Mouse (Mus musculus) liver, embryonic 16.5 days (tissue): Measurements from ENCODE around the gene Ifnl3. TPM values are rescaled to one million over a fixed set of nuclear protein-coding genes. Genes with fewer than 3 reads are reported as not detected.

Experiments
- ATAC-seq: fragments of 200-750 bp; cut with Nextera tagmentation; 2 replicates; pipeline ENCODE4 v1.8.0; 2017; ENCODE audit warnings: low read depth, mild to moderate bottlenecking, moderate number of reproducible peaks, moderate library complexity
- H3K27ac ChIP-seq: fragments of 300-500 bp; sonication (generic); 2 replicates; pipeline ENCODE4 v1.5.1; 2014; ENCODE audit warnings: mild to moderate bottlenecking, low read length
- H3K27me3 ChIP-seq: fragments of 300-500 bp; sonication (generic); 2 replicates; pipeline ENCODE4 v1.6.1; 2014; ENCODE audit warnings: low read depth, low read length, mixed read lengths; ENCODE audit not compliant: control insufficient read depth, insufficient read depth
- H3K36me3 ChIP-seq: fragments of 300-500 bp; sonication (generic); 2 replicates; pipeline ENCODE4 v1.6.1; 2014; ENCODE audit warnings: mild to moderate bottlenecking; ENCODE audit not compliant: control insufficient read depth, insufficient read depth
- H3K4me1 ChIP-seq: fragments of 300-500 bp; sonication (generic); 2 replicates; pipeline ENCODE4 v1.6.1; 2014; ENCODE audit warnings: low read depth, low read length, mixed read lengths; ENCODE audit not compliant: control insufficient read depth
- H3K4me2 ChIP-seq: fragments of 300-500 bp; sonication (generic); 2 replicates; pipeline ENCODE4 v1.6.1; 2014; ENCODE audit warnings: low read depth, low read length, mixed read lengths
- H3K4me3 ChIP-seq: fragments of 300-500 bp; sonication (generic); 2 replicates; pipeline ENCODE4 v1.5.1; 2014; ENCODE audit warnings: low read depth, mild to moderate bottlenecking, low read length
- H3K9ac ChIP-seq: fragments of 300-500 bp; sonication (generic); 2 replicates; pipeline ENCODE4 v1.6.1; 2014; ENCODE audit warnings: low read depth, low read length
- H3K9me3 ChIP-seq: fragments of 300-500 bp; sonication (generic); replicated peaks from 2 replicates; pipeline ENCODE4 v1.6.1; 2016; ENCODE audit warnings: low read length; ENCODE audit not compliant: control insufficient read depth
- WGBS: fragments of 180-500 bp; shearing (Covaris S2); extraction: QIAGEN DNeasy Blood & Tissue Kit; methylation state at CpG from one replicate; pipeline ENCODE4 v1.1.7; 2014; ENCODE audit not compliant: insufficient replicate concordance; 5-methylcytosine and 5-hydroxymethylcytosine counted together
- polyA plus RNA-seq: library from polyadenylated mRNA; unstranded; fragments of >200 nt; fragmentation: Nextera tagmentation; extraction: Ambion mirVana; gene quantifications from 2 replicates; pipeline ENCODE4 v1.2.1, GENCODE M21; 2015

Gene Ifnl3
- polyA plus RNA-seq, 1 experiment from 2014 or later, result not detected

DNA sequence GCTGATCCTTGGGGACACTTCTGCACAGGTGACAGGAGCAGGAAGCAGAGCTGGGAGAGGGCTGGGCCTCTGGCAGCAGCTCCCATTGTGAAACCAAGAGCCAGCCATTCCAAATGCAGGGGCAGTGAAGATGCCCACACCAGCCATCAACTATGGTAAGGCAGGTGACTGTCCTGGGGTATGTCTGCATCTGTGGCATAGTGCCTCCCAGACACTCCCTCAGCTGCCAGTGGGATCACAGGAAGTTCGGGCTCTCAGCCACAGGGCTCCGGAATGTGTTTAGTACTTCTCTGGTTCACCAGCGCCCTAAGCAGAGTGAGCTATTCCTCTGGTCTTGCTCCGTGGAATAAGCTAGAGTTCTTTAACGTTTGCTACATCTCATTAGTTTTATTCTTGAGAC is 34.4 kb downstream of the Ifnl3 start:
- WGBS, result 58% methylated on average over 5 of the region's 5 CpGs
- Histone ChIP-seq H3K27ac (no peak overlapping the region), H3K36me3 (peaks cover 12% of the 10 kb centered on the region), H3K27me3 (no peaks in the 10 kb centered on the region), H3K9me3 (no peaks in the 10 kb centered on the region), H3K4me1 (peaks cover 4% of the 10 kb centered on the region; the same call in 1 of the 2 replicates), H3K4me3 (no peak overlapping the region), H3K9ac (no peak overlapping the region), H3K4me2 (no peak overlapping the region)
- no peak for ATAC-seq

DNA sequence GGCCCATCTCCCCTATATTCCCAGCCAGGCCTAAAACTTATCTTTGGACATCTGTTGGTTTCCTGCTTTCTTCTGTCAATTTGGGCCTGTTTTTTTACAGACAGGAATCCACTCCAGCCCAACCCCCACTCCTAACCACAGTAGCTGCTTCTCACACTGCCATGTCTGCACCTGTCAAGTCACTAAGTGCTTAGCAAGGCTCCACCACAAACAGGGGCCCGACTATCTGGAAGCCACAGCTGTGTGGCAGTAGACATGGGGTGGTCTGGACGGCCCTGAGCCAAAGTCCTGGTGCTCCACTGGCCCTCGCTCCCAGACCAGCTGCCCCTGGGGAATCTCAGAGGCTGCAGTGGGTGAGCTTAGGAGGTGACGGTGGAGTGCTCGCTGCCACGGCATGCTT is 35.1 kb downstream of the Ifnl3 start:
- ATAC-seq, result no peak
- no peak overlapping the region for H3K4me2 ChIP-seq
- no peak overlapping the region for H3K9ac ChIP-seq
- no peaks in the 10 kb centered on the region for H3K27me3 ChIP-seq
- H3K27ac ChIP-seq, result no peak overlapping the region
- no peak overlapping the region for H3K4me3 ChIP-seq
- WGBS, result 16% methylated on average over 6 of the region's 6 CpGs
- H3K9me3 ChIP-seq, result no peaks in the 10 kb centered on the region
- H3K36me3 ChIP-seq, result peaks cover 12% of the 10 kb centered on the region
- peaks cover 4% of the 10 kb centered on the region; the same call in 1 of the 2 replicates for H3K4me1 ChIP-seq

DNA sequence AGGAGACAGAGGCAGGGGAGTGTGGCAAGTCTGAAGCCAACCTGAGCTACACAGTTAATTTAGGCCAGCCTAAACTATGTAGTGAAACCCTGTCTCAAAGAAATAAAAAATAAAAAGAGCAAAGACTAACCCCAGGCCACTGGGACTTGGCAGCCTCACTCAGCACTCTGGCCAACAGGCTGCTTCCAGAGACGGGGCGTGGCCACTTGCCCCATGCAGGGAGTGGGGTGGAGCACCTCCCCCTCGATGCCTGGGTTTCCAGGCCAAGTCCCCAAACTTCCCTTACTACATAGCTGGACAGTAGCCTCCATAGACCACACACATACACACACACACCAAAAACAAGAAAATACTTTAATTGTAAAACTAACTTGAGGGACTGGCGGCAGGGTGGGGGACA is 35.9 kb downstream of the Ifnl3 start:
- no peaks in the 10 kb centered on the region for H3K9me3 ChIP-seq
- H3K4me1 ChIP-seq, result peaks cover 4% of the 10 kb centered on the region; the same call in 1 of the 2 replicates
- no peak overlapping the region for H3K27ac ChIP-seq
- H3K36me3 ChIP-seq, result peaks cover 15% of the 10 kb centered on the region
- no peak overlapping the region for H3K9ac ChIP-seq
- no peak for ATAC-seq
- no peak overlapping the region for H3K4me2 ChIP-seq
- H3K27me3 ChIP-seq, result no peaks in the 10 kb centered on the region
- WGBS, result 50% methylated on average over 4 of the region's 4 CpGs
- H3K4me3 ChIP-seq, result no peak overlapping the region

DNA sequence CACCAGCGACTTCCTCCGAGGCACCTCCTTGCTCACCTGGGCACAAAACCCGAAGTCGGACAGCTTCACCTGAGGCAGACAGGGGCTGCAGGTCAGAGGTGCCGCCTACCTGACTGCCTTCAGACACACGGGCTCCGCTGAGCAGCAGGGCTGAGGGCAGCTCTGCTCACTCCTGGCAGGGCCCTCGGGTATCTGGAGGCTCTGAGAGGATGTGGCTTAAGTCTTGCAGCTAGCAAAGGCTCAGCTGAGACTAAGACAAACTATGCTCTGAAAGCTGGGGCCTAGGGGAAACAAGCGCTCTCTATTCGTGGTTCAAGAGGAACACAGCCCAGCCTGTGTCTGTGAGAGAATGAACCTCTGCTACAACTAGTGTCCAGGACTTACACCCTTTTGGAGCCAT is 38.2 kb downstream of the Ifnl3 start:
- no peaks in the 10 kb centered on the region for H3K9me3 ChIP-seq
- no peak overlapping the region for H3K4me3 ChIP-seq
- no peak overlapping the region for H3K9ac ChIP-seq
- H3K27ac ChIP-seq, result no peak overlapping the region
- 78% methylated on average over 10 of the region's 10 CpGs for WGBS
- peaks cover 4% of the 10 kb centered on the region; the same call in 1 of the 2 replicates for H3K4me1 ChIP-seq
- H3K4me2 ChIP-seq, result no peak overlapping the region
- ATAC-seq, result no peak
- no peaks in the 10 kb centered on the region for H3K27me3 ChIP-seq
- peaks cover 33% of the 10 kb centered on the region for H3K36me3 ChIP-seq

DNA sequence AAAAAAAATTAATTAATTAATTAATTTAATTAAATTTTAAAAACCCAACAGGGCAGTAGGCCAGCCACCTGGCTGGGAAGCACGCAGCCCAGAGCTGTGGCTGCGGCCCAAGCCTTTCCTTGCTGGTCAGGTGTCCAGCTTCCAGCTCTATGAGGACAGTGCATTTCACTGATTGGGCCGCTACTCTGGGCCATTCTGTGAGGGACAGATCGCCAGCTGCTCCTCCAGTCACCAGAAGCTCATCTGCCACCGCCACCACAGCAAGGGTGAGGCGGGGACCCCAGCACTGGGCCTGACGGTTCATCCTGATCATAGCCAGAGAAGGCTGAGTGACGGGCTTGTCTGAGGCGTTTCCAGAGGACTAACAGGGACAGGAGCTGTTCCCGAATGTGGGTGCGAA is 39.3 kb downstream of the Ifnl3 start:
- no peak overlapping the region for H3K9ac ChIP-seq
- 87% methylated on average over 11 of the region's 11 CpGs for WGBS
- no peak overlapping the region for H3K4me2 ChIP-seq
- H3K27me3 ChIP-seq, result no peaks in the 10 kb centered on the region
- no peak overlapping the region for H3K27ac ChIP-seq
- peaks cover 42% of the 10 kb centered on the region for H3K36me3 ChIP-seq
- ATAC-seq, result no peak
- H3K4me3 ChIP-seq, result no peak overlapping the region
- H3K9me3 ChIP-seq, result no peaks in the 10 kb centered on the region
- H3K4me1 ChIP-seq, result peaks cover 4% of the 10 kb centered on the region; the same call in 1 of the 2 replicates

DNA sequence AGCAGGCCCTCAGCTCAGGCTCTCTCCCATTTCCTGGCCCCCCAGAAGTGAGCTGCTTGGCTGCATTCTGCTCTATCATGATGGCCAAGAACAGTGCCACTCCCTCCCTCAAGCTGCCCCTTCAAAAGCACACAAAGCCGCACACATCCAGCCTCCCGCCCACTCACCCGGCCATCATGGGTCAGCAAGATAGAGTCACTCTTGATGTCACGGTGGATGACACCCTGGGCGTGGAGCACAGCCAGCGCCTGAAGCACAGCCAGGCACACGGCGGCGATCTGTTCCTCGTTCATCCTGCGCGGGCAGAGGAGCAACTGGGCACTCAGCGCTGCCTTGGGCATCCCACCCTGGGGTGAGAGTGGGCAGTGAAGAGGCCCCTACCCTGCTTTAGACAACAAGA is 39.7 kb downstream of the Ifnl3 start:
- Histone ChIP-seq H3K9me3 (no peaks in the 10 kb centered on the region), H3K4me3 (no peak overlapping the region), H3K27me3 (no peaks in the 10 kb centered on the region), H3K9ac (no peak overlapping the region), H3K36me3 (peaks cover 46% of the 10 kb centered on the region), H3K27ac (no peak overlapping the region), H3K4me2 (no peak overlapping the region), H3K4me1 (peaks cover 4% of the 10 kb centered on the region; the same call in 1 of the 2 replicates)
- 83% methylated on average over 13 of the region's 13 CpGs for WGBS
- no peak for ATAC-seq

DNA sequence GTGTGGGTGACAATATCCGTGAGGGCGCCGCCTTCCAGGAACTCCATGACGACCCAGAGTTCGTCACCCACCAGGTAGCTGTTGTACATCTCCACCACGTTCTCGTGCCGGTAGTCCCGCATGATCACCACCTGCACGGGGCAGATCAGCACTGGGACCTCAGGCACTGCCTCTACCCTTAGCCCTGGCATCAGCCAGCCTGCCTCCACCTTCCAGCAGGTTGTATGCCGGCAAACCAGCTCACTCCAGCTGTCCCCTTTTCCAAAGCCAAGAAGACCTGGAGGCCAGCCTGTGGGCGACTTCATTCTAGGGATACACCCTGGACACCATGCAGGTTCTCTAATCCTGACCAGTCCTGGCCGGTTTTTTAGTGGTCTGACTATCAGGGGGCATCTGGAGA is 40.3 kb downstream of the Ifnl3 start:
- H3K4me3 ChIP-seq, result no peak overlapping the region
- no peaks in the 10 kb centered on the region for H3K27me3 ChIP-seq
- no peak overlapping the region for H3K27ac ChIP-seq
- no peak overlapping the region for H3K4me2 ChIP-seq
- no peaks in the 10 kb centered on the region for H3K9me3 ChIP-seq
- peaks cover 51% of the 10 kb centered on the region for H3K36me3 ChIP-seq
- H3K4me1 ChIP-seq, result peaks cover 1% of the 10 kb centered on the region; the same call in 1 of the 2 replicates
- 84% methylated on average over 13 of the region's 13 CpGs for WGBS
- H3K9ac ChIP-seq, result no peak overlapping the region
- no peak for ATAC-seq

DNA sequence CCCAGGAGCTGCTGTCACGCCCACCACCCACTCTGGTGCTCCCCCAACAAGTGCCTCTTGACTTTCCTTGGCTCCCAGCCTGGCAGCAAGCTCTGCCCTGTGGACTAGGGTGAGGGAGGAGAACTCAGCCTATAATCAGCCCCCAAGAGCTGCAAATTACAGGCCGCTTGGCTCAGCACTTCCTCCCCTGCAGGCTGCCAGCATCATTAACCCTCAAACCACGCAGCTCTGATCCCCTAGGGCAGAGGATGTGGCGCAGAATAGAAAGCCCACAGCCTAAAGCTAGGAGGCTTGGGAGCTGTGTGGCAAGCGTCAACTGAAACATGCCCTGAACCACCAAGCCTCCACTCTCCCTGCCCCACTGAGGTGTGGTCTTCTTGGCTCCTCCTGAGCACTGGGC is 42.8 kb downstream of the Ifnl3 start:
- no peak overlapping the region for H3K27ac ChIP-seq
- peaks cover 51% of the 10 kb centered on the region for H3K36me3 ChIP-seq
- no peaks in the 10 kb centered on the region for H3K27me3 ChIP-seq
- no peak overlapping the region for H3K4me2 ChIP-seq
- WGBS, result 67% methylated on average over 5 of the region's 5 CpGs
- H3K9me3 ChIP-seq, result no peaks in the 10 kb centered on the region
- no peak overlapping the region for H3K4me3 ChIP-seq
- H3K9ac ChIP-seq, result no peak overlapping the region
- ATAC-seq, result no peak
- H3K4me1 ChIP-seq, result peaks cover under 1% of the 10 kb centered on the region

DNA sequence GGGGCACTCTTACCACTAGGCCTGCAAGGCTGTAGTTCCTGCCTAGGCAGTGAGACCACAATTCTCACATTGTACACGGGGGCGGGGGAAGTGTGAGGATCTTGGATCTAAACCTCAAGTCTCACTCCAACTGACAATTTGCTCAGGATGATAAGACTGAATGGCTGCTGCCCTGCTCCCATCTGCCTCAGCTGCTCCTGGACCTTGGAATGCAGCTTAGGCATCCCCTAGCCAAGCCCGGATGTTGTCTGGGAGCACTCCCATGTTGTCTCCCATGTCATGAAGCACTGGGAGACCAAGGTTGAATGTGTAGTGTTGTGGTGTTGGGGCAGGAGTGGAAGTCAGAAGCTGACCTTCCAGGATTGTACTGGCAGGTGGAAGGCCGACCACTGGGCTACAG is 44.9 kb downstream of the Ifnl3 start:
- H3K9ac ChIP-seq, result no peak overlapping the region
- WGBS, result 50% methylated on average over 4 of the region's 4 CpGs
- H3K4me2 ChIP-seq, result no peak overlapping the region
- no peaks in the 10 kb centered on the region for H3K9me3 ChIP-seq
- no peak for ATAC-seq
- no peaks in the 10 kb centered on the region for H3K27me3 ChIP-seq
- no peak overlapping the region for H3K4me3 ChIP-seq
- H3K4me1 ChIP-seq, result peaks cover 20% of the 10 kb centered on the region
- no peak overlapping the region for H3K27ac ChIP-seq
- peaks cover 43% of the 10 kb centered on the region for H3K36me3 ChIP-seq
